Mouse (Mus musculus) right cerebral cortex, postnatal 4 days (tissue): Measurements from ENCODE around the gene Rassf8.

Experiments
- DNase-seq: peaks from one replicate; pipeline ENCODE4 v3.0.0-alpha.2; 2022

Gene Rassf8

GRCm38 (mm10) chr6:145779383-145779782, 32.8 kb downstream of the Rassf8 start:
- no peak for DNase-seq

- DNase-seq, result no peak
Observed at GRCm38 (mm10) chr6:145780180-145780802, 33.7 kb downstream of the Rassf8 start.

GRCm38 (mm10) chr6:145781256-145781655, 34.7 kb downstream of the Rassf8 start:
- no peak for DNase-seq

GRCm38 (mm10) chr6:145781966-145782365, 35.4 kb downstream of the Rassf8 start:
- DNase-seq, result no peak

GRCm38 (mm10) chr6:145787311-145787710, 40.8 kb downstream of the Rassf8 start:
- DNase-seq, result no peak

- no peak for DNase-seq
Observed at GRCm38 (mm10) chr6:145789738-145790137, 43.2 kb downstream of the Rassf8 start.

GRCm38 (mm10) chr6:145792373-145792772, 45.8 kb downstream of the Rassf8 start:
- DNase-seq, result no peak

- DNase-seq, result no peak
Observed at GRCm38 (mm10) chr6:145793109-145793593, 46.6 kb downstream of the Rassf8 start.

- no peak for DNase-seq
Observed at GRCm38 (mm10) chr6:145794671-145795070, 48.1 kb downstream of the Rassf8 start.

- no peak for DNase-seq
Observed at GRCm38 (mm10) chr6:145796191-145797023, 49.9 kb downstream of the Rassf8 start.

- no peak for DNase-seq
Observed at GRCm38 (mm10) chr6:145797692-145798091, 51.1 kb downstream of the Rassf8 start.

GRCm38 (mm10) chr6:145801796-145802488, 55.4 kb downstream of the Rassf8 start:
- DNase-seq, result no peak

GRCm38 (mm10) chr6:145802881-145803280, 56.3 kb downstream of the Rassf8 start:
- DNase-seq, result no peak

GRCm38 (mm10) chr6:145804276-145804675, 57.7 kb downstream of the Rassf8 start:
- no peak for DNase-seq

GRCm38 (mm10) chr6:145806784-145807183, 60.2 kb downstream of the Rassf8 start:
- DNase-seq, result no peak

- DNase-seq, result no peak
Observed at GRCm38 (mm10) chr6:145807929-145808328, 61.4 kb downstream of the Rassf8 start.

GRCm38 (mm10) chr6:145809566-145809965, 63.0 kb downstream of the Rassf8 start:
- no peak for DNase-seq

GRCm38 (mm10) chr6:145810015-145810414, 63.5 kb downstream of the Rassf8 start:
- DNase-seq, result no peak

- no peak for DNase-seq
Observed at GRCm38 (mm10) chr6:145811174-145811573, 64.6 kb downstream of the Rassf8 start.

GRCm38 (mm10) chr6:145815200-145815599, 68.7 kb downstream of the Rassf8 start:
- no peak for DNase-seq

GRCm38 (mm10) chr6:145819151-145819550, 72.6 kb downstream of the Rassf8 start:
- DNase-seq, result no peak

GRCm38 (mm10) chr6:145822218-145822617, 75.7 kb downstream of the Rassf8 start:
- DNase-seq, result no peak

GRCm38 (mm10) chr6:145823103-145823502, 76.6 kb downstream of the Rassf8 start:
- DNase-seq, result no peak
